Mouse (Mus musculus) left cerebral cortex, adult 6 months (tissue): ENCODE results near the gene Zfp398. TPM values are rescaled to one million over a fixed set of nuclear protein-coding genes. Genes with fewer than 3 reads are reported as not detected.

Experiments used
- long read RNA-seq, 2 experiments: library from polyadenylated mRNA; unstranded; transcript quantifications; one replicate each; pipeline ENCODE4 v2.0.0; 2019 to 2020
- polyA plus RNA-seq: library from polyadenylated mRNA; unstranded; fragments of <200 nt; fragmentation: Nextera tagmentation; gene quantifications from 2 replicates; pipeline ENCODE4 v1.2.3, GENCODE M21; 2021

The Zfp398 gene
- polyA plus RNA-seq, result 4.4 and 6.3 TPM in 2 replicates
- long read RNA-seq, experiment 1, full-length matches to known transcripts, result 13 of 23 reads
- long read RNA-seq, experiment 1, partial matches to known transcripts, result 2 of 23 reads
- long read RNA-seq, experiment 1, other reads (novel, unspliced or antisense), result 8 of 23 reads
- long read RNA-seq, experiment 2, partial matches to known transcripts, result 0 of 5 reads
- long read RNA-seq, experiment 2, other reads (novel, unspliced or antisense), result 4 of 5 reads

DNA sequence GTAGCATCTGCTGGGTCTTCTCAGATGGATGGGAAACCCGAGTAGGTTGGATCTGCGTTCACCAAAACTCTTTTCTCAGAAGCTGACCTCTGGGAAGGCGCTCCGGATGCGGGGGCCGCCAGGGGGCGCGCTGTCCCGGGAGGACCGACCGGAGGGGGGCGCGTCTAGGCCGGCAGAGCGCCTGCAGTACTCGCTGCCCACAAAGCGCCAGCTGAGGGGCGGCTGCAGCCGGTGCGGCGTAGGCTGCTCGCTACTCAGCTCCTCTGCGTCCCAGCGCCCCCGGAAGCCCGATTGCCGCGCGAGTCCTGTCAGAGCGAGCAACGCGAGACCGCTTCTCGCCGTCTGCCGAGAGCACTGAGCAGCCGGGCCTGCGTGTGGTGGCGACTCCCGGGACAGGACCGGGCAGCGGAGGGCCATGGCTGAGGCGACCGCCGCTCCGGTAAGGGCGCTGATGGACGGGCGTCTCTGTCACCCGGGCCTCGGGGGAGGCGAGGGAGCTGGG, at the start of gene Zfp398:
Gene Zfp398, plus strand, starts transcription at position 180 of the 502 bp plus-strand sequence.

DNA sequence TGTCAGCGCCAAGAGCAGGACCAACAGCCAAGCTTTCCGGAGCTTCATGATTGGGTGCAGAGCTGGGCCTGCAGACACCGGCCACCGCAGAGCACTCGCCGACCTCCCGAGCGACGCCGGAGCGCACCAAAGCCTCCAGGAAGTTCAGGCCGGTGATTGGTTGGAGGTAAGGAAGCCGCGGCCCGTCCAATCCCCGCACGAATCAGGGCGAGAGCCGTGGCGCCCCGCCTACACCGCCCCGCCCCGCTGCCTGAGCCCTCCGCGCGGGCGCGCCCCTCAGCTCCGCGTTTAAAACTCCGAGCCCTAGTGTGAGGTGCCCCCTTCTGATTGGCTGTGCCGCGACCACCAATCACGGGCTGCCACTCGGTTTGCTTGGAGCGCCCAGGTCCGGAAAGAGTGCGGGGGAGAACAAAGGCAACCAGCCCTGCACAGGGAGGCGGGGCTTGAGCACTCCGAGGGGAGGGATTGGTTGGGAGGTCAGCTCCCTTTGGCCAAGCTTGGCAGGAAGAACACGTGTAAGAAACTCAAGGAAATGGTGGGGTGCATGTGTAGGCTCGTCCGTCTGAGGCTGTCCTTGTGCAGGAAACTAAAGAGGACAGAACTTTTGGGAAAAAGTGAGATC, 22.1 kb upstream of the Zfp398 start, which contains the start of gene Pdia4:
Gene Pdia4, minus strand, starts transcription at position 174 of the 622 bp plus-strand sequence.

DNA sequence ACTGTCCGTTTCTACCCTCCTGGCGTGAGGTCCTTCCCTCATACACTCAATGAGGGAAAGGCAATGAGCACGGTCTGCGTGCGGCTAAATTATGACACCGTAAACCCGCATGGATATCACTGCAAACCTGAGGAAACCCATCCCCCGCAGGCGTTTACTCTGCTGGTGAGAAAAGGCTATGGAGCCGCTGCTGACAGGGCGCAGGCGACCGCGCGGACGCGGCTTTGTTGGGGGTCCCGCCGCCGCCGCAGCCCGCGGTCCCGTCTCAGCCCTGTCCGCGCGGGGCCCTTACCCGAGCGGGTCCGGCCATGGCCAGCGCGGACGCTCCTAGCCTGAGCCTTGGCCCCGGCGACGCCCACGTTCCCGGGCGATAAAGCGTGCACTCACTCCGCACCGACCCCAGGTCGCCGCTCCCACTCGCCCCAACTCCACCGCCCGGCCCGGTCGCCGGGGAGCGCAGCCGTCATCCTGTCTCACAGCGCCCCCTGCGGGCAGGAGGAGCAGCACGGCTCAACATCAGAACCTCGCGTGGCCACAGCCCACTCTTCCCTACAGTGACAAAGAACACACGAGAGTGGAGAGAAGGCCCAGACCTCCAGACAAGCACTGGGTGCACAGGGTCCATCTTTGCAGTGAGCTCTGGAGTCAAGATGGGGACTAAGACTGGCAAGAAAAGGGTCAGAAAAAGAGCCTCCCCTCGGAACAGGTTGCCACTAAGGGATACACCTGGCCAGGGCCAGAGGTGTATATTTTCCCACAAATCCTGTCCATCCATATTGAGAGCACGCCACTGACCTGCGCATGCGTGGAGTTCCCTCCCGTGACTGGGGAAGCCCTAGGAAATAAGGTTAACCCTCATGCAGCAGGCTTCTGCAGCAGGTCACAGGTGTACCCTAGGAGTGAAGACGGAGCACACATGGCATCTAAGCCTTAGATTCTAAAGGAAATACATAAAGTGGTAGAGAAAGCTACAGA, 5.1 kb upstream of the Zfp398 start, which contains the start of gene Zfp786:
Gene Zfp786, minus strand, starts transcription at position 764 of the 975 bp plus-strand sequence.

DNA sequence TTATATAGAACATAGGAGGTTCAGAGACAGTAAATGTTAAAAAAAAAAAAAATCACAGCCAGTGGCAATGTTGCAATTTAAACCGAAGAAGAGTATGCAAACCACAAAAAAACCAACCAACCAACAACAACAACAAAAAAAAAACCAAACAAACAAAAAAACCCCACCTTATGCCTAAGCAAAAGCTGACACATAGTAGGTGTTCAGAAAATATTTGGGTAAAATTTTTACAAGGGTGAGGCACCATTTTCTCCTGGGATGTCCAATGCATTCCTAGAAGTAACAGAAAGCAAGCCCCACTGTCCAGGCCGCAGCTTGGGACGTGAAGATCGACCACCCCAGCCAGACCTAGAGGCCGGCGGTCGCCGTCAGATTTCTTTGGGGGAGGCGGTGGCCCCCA, 41.6 kb downstream of the Zfp398 start, which contains the start of gene Zfp282:
Gene Zfp282, plus strand, starts transcription at position 147 of the 400 bp plus-strand sequence.

DNA sequence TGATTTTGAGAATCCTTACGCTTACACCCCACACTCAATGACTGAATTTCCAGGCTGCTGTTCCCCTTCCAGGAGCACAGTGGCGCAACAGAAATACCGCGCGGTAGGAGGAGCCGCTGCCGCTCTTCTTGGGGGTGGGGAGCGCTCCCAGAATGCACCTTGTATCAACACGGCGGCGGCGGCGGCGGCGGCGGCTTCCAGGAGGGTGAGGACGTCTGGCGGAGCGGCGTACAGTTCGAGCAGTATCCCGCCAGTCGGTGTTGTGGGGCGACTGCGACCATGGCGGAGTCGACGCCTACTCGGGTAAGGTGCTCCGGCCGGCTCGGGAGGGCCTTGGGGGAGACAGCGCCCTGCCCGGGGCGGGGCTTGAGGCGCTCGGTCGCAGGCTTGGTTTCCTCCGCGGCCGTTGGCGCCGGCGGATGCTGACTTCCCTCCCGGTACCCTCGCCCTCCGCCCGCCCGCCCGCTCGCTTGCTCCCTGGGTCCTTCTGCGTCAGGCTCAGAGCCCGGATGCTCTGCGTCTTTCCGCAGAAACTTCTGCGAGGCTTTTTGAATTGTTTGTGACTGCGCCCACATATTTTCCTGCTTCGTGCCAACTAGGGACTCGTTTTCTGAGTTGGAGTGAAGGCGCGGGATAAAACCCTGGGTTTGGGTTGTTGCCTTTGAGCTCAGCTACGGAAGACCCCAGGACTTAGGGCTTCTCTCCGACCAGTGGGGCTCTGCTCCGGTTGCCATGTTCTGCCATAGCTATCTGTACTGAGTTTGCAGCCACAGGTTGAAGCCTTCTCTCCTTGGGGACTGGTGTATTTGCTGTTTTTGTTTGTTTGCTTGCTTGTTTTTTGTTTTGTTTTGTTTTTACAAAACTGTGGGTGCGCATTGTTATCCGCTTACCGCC, 85.2 kb downstream of the Zfp398 start, which contains the start of gene Zfp212:
Gene Zfp212, plus strand, starts transcription at position 30 of the 894 bp plus-strand sequence.

Other genes starting within 250 kb of the Zfp398 start
- gene Ezh2, start 240.3 kb upstream of the Zfp398 start, polyA plus RNA-seq, result 5.5 and 8.5 TPM in 2 replicates
- gene Pdia4, start 22.2 kb upstream of the Zfp398 start, polyA plus RNA-seq, result 42.1 and 45.0 TPM in 2 replicates
- 1.4 and 1.7 TPM in 2 replicates for gene Zfp786, start 4.8 kb upstream of the Zfp398 start, polyA plus RNA-seq
- gene Zfp282, start 41.5 kb downstream of the Zfp398 start, polyA plus RNA-seq, result 1.3 and 2.9 TPM in 2 replicates
- gene Zfp212, start 84.8 kb downstream of the Zfp398 start, polyA plus RNA-seq, result 6.5 and 8.0 TPM in 2 replicates
- gene Zfp956, start 117.7 kb downstream of the Zfp398 start, polyA plus RNA-seq, result 9.5 and 11.7 TPM in 2 replicates
- 10.9 and 14.7 TPM in 2 replicates for gene Zfp777, start 213.2 kb downstream of the Zfp398 start, polyA plus RNA-seq